Mouse (Mus musculus) MEL (cell line): ENCODE results near the gene Zswim7.

ENCODE experiments used
- CTCF ChIP-seq, 3 experiments: IDR thresholded peaks in 2 of 3; conservative IDR thresholded peaks in 1 of 3; 2 replicates each; pipeline ENCODE4 v1.5.1; 2011 to 2012; ENCODE audit warnings: low read length in 3 of 3, low read depth in 2 of 3, mild to moderate bottlenecking in 2 of 3, improper control_type of control experiment in 1 of 3, inconsistent platforms in 1 of 3, mixed read lengths in 1 of 3, moderate library complexity in 1 of 3; ENCODE audit not compliant: control insufficient read depth in 1 of 3, insufficient read depth in 1 of 3, poor library complexity in 1 of 3, severe bottlenecking in 1 of 3
- KAT2A ChIP-seq: conservative IDR thresholded peaks from 2 replicates; pipeline ENCODE4 v1.6.1; 2012; ENCODE audit warnings: low read depth, low read length, improper control_type of control experiment, inconsistent platforms
- RAD21 ChIP-seq: IDR thresholded peaks from 2 replicates; pipeline ENCODE4 v1.6.1; 2011; ENCODE audit warnings: mild to moderate bottlenecking, low read depth, low read length, improper control_type of control experiment
- RCOR1 ChIP-seq: IDR thresholded peaks from 2 replicates; pipeline ENCODE4 v1.6.1; 2012; ENCODE audit warnings: low read depth, mild to moderate bottlenecking, inconsistent platforms, low read length, improper control_type of control experiment
- SMC3 ChIP-seq: IDR thresholded peaks from 2 replicates; pipeline ENCODE4 v1.6.1; 2011; ENCODE audit warnings: low read depth, low read length, improper control_type of control experiment
- TBP ChIP-seq: IDR thresholded peaks from 2 replicates; pipeline ENCODE4 v1.8.0; 2011; ENCODE audit warnings: low read depth, low read length, improper control_type of control experiment

GRCm38 (mm10) chr11:62317746-62318145 is 36.6 kb upstream of the Zswim7 start:
- TF ChIP-seq SMC3 = no peak
- TF ChIP-seq CTCF (IDR thresholded peaks at IDR 0.05 in 2 of 3, conservative IDR thresholded peaks at IDR 0.05 in 1 of 3; ENCODE audit: control insufficient read depth in 1 of 3, insufficient read depth in 1 of 3, low read depth in 2 of 3, low read length in 3 of 3, poor library complexity in 1 of 3, severe bottlenecking in 1 of 3) = no peak
- TF ChIP-seq RCOR1 = no peak
- TF ChIP-seq KAT2A = no peak
- no peak for TF ChIP-seq RAD21
- TF ChIP-seq TBP = no peak
